Mouse (Mus musculus): ENCODE results near the gene Camk2n1.

Camk2n1 gene

DNA sequence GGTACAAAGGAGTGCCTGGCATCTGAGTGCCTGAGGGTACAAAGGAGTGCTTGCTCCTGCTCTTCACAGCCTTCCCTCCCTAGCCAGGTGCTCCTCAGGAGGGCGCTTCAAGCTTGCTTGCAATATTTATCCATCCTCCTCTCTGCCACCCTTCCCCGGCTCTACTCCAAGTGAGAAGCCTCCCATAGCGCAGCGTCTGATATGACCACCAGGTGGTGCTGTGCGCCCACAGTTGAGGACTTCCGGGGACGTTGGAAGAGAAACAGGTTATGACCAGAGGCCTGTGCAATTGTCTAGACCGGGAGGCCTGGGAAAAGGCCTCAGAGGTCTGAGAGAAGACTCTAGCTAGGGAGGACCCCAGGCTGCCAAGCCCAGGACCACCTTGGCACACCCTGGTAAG lies 6.7 kb upstream of the Camk2n1 start:
- in situ Hi-C loops (cut with MboI), result loop anchor here (10.0 kb wide), 3 partner anchors 117 to 407 kb away; no protein-coding TSS in a partner anchor

DNA sequence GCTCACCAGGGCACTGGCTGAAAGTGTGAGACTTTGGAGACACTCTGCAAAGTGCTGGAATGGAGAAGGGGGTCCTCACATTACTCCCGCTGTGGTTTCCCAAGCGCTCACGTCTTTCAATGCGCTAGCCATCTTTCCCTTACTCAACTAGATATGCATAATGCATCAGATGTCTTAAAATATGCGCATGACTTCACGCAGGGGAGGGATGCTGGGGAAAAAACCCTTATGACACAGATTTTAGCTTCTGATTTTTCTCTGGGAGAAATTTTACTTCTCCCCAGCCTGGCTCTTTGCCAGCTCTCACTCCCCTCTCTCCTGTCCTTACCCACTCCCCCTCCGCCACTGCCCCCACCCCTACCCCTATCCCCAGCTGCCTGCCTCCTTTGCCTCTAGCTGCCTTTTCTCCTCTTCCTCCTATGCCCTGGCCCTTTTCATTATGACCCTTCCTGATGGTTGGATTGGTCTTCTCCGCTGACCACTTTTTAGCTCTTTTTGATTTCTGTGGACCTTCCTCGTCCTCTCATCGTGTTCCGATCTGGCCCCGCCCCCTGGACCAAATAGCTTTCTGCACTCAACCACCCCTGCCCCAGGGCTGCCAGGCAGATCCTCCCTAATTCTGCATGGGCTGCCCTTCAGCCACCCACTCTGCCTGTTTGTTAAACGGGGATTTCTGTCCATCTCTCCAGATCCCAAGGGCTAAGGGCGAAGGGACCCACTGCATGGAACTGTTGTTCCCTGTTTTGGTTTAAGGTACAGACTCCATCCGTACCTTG lies 6.1 kb upstream of the Camk2n1 start:
- in situ Hi-C loops (cut with MboI), result loop anchor here (10.0 kb wide), 3 partner anchors 117 to 407 kb away; no protein-coding TSS in a partner anchor

DNA sequence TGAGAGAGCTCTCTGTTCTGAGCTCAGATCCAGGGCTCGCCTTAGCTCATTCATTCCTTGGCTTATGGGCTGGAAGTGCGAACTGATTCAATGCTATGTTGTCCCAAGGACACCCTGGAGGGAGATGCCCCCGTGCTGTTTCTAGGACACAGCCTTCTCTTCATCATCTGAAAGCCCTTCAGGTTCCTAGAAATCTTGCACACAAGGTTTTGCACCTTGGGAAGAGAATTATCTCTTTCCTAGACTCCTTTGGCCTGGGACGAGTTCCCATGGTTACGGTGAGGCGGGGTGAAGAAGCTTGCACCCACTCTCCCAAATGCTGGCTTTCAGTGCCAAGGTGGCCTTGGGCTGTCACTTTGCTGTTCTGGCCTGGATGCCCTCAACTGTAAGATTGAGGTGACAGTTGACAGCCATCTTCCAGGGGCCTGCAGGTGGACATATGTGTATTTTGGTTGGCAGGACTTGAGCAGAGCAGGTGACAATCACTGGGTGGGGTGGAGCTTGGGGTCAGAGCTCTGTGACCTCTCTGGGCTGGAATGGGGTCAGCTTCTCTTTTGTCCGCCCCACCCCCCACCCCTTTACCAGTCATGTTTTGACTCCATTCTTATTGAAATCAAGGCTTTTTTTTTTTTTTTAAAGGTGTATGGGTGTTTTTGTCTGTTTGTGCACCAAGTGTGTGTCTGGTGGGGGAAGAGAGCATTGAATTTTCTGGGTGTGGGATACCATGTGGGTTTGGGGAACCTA lies 5.1 kb upstream of the Camk2n1 start:
- in situ Hi-C loops (cut with MboI), result loop anchor here (10.0 kb wide), 3 partner anchors 116 to 406 kb away; no protein-coding TSS in a partner anchor

DNA sequence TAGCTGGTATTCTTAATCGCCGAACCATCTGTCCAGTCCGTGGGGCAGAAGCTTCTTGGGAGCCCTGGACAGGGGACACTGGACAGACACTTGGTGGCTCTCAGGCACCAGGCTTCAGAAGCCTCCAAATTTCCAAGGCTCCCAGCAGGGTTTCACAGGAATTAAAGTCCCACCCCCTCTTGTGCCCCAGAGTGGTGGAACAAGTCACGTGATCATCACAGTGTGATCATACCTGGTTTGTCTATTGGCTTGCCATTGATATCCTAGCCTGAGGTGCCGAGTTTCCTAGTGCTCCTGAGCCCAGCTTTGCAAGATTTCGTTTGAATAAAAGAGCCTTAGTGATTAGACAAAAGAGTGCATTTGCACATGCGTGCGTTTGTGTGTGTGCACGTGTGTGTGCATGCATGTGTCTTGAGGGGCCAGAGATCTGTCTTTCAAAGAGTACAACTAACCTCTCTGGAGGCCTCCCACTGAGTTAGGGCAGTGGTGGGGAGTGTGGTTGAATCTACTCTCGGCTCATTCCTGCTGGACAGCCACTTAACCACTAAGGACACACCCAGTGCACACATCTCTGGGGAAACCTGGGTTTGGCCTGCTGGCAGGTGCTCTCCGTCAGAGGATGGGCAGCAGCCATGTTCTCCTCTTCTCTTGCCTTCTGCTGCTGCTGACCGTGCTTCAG lies 4.3 kb upstream of the Camk2n1 start:
- in situ Hi-C loops (cut with MboI), result loop anchor here (10.0 kb wide), 3 partner anchors 115 to 405 kb away; no protein-coding TSS in a partner anchor

DNA sequence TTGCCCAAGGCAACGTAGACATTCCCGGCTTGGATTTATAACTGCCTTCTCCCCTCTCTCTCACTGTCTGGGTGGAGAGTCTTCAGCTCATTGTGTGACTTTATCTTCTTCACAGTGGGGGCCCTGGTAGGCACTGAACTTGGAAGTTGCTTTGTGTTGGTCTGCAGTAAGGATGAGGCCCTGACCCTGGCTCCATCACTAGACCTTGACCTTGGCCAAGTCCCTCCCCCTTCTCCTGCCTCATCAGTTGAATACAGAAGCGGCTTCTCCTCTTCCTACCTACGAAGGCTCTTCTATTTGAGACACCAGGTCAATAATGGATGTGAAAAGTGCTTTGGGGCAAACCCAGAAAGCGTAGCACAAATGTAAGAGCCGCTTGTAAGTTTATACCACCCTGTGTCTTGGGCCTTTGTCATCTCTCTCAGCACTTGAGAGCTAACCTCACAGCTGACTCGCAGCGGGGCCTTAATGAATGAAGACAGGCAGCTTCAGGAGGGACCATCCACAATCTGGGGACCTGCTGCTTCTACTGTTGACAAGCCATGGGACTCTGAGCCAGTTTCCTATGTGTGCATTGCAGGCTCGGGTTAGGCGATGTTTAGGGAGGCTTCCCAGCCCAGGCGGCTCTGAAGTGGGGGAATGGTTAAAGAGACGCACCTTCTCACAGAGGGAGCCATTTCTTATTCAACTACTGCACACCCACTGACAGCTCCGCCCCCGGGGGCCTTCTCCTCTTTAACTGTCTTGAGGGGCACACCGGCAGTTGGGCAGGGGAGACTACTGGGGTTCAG lies 1.6 kb upstream of the Camk2n1 start:
- in situ Hi-C loops (cut with MboI), result no loop called here

DNA sequence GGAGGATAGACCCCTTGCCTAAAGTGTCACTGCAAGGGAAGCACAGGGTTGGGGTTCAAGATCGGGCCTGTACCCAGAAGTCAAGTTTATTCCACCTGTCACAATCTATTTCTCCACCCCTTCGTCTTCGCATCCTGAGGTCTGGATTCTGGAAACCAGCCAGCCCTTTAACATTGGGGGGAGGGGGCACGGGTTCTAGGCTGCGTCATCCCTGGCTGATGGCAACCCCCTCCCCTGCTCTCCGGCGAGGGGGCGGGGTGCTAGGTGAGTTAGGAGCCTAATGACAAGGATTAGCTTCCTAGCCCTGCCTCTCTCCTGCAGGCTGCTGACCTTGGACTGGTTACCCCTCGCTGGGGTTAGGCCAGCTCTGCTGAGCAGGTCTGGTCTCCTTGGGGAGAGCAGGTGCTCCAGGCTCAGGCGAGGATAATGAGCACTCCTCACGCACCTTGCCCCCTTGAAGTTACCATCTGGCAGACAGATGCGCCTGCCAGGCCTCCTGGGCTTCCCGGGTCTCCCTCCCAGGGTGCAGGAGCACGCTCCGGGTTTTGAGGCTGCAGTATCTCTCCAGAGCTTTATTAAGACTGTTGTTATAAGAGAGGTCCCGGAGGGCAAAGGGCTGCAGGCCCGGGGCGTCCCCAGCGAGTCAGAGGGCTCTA lies 889 bp upstream of the Camk2n1 start:
- in situ Hi-C loops (cut with MboI), result no loop called here

DNA sequence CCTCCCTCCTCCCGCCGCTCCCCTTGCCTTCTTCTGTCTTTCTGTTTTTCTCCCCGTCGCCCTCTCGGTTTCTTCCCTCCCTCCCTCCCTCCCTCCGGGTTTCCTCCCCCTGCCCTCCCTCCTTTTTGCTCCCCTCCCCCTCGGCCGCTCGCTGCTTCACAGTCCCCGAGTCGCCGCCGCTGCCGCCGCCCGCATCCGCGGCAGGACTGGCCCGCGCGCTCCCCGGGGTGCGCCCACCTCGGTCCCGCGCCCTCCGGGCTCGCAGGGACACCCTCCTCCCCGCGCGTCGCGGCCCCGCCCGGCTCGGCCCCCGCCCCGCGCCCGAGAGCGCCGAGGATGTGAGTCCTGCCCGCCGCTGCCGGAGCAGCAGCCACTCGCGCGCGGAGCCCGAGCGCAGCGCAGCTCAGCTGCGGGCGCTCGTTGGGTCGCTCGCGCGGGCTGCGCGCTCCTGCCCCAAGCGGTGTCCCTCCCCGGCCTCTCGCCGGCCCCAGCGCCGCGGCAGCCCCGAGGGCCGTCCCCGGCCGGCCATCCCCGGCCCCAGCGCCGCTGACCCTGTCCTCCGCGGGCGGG lies 542 bp downstream of the Camk2n1 start:
- in situ Hi-C loops (cut with MboI), result no loop called here

DNA sequence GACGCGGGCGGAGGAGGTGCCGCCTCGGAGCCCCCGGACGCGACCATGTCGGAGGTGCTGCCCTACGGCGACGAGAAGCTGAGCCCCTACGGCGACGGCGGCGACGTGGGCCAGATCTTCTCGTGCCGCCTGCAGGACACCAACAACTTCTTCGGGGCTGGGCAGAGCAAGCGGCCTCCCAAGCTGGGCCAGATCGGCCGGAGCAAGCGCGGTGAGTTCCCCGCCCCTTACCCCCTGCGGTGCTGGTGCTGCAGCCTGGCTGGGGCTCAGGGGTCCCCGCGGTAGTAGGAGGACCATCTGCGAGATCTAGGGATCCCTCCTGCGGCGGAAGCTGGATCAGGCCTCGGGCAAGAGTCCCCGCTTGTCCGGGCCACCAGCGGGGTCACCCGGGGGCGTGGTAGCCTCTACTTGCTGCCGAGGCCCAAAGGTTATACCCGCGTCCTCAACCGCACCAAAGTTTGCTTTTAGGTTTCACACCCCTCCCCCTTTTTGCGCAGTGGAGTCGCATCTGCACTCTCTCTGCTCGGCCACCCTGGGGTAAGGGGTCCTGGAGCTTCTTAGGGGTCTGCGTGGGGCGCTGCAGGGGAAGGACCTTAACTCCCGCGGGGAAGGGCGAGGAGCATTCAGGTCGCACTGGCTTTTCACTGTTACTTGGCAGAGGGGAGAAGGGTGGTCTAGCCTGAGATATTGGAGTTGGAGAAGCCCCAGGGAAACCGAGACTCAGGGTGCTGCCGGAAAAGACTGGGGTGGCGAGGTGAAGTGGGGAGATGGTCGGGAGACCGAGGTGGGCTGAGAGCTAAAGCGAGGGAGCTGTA lies 1.2 kb downstream of the Camk2n1 start:
- in situ Hi-C loops (cut with MboI), result no loop called here

DNA sequence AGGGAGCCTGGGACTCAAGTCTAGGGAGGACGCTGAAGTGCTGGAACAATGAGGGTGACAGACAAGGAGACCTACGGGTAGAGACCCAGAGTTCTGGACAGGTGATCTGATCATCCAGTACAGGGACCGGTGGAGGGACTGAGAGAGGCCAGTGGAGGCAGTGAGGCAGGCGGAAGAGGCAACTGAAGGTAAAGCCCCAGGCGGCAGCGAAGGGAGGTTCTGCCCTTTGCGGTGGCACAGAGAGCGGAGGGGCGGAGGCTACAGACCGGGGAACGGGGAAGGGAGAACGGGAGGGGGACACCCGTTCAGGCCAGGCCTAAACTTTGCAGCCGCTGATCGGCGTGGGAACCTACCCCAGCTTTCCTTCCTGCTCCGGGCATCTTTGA lies 1.8 kb downstream of the Camk2n1 start:
- in situ Hi-C loops (cut with MboI), result no loop called here

DNA sequence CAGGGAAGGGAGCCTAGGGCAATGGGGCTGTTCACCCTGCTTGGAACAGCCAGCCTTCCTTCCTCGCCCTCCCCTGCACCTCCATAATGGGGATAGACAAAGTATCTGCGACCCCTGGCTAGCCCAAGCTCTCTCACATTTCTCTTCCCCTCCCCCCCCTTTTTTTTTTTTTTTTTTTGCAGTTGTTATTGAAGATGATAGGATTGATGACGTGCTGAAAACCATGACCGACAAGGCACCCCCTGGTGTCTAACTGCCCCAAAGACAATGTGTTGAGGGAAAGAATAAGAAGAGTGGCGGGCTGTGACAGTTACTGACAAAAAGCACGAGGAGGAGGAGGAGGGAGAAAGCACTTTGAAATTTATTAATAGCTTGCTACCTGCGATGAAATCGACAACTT lies 2.4 kb downstream of the Camk2n1 start:
- in situ Hi-C loops (cut with MboI), result no loop called here

DNA sequence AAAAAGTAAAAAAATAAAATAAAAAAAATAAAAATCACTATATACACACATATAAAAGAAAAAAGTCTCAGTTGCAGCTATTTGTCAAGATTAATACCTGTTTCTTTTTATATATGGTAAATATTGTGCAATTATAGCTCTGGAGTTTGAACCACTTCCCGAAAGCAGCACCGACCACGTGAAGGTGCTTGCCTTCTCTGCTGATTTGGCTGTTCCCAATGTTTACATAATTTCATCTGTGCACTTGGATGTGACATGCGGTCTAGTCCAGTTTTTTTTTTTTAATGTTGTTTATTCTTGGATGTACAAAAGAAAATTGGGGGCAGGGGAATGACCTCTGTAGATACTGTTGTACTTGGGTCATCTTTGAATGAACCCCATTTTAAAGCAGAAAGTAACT lies 3.0 kb downstream of the Camk2n1 start:
- in situ Hi-C loops (cut with MboI), result no loop called here

DNA sequence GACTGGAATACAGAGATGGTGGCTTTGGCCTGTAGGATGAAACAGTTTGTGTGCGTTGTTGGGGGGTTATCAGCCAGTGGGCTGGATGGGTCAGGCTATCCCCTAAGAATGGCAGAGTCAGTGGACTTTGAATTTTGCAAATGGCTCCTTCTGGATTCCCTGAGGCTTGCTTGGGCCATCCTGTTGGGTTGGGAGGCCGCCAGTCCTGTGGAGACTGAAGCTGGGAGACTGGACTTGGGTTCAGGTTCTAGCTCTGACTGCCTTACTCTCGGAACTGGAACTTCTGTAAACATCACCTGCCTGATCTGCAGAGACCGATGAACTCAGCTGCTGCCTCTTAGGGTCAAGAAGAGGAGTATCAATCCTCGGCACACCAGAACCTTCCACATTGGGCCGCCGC lies 4.1 kb downstream of the Camk2n1 start:
- in situ Hi-C loops (cut with MboI), result no loop called here

DNA sequence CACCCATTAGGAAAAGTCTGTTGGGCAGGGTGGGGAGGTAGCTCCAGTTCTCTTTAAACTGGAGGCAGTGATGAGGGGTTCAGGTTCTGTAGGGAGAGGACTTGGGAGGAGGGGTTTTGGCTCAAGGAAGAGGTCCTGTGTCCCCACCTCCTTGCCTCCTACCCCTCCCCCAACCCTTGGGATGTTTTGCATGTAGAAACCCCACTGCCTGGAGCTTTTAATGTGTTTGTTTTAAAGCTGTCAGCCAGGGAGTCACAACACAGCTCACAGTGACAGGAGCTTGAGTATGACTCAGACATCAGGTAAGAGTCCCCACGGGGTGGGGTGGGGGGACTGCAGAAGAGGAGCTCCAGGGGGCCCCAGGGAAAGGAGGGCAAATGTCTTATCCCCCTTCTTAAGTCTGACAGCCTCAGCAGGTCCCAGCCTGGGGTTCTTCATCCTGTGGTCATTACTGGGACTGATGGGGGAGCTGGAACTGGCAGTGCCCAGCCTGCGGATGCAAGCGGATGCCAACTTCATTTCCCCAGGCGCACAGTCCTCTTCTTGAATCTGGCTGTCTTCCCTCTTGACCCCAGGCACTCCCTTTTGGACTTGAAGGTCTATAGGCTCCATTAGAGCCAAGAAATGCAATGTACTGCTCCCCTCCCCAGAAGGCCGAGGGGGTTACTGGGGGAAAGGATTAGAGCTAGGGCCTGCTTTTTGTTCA lies 4.8 kb downstream of the Camk2n1 start:
- in situ Hi-C loops (cut with MboI), result no loop called here

DNA sequence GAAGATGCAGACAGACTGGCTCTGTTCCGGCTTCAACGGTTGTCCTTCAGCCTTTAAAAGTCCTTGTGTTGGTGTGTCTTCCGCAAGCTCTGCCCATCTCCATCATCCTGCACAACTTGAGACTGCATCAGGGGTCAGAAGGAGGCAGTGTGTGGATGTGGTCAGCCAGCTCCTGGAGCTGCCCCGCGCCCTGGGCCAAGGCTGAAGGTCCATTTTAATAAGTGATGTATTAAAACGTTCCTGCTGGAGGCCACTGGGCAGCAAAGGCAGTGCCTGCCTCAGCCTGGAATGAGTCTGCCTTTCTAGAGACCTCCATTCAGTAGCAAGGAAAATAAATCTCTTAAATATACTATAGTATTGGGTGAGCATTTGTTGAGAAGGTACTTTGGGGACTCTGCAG lies 5.7 kb downstream of the Camk2n1 start:
- in situ Hi-C loops (cut with MboI), result no loop called here

DNA sequence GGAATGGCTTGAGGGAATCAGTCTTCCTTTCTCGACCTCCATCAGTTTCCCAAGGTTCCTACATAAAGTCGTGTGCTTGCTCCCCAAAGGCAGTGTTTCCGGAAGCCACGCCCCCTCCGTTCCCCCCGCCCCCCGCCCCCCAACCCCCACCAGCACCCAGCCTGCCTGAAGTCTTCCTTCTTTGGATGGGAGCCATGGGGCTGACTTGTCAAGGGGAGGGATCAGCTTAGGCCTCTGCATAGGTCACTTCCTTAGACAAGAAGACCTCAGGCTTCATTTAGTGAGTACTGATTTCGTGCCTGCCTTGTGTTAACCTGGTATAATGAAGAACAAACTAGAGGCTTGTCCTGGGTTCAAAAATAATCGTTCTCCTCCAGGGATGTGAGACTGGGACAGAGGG lies 6.8 kb downstream of the Camk2n1 start:
- in situ Hi-C loops (cut with MboI), result no loop called here

DNA sequence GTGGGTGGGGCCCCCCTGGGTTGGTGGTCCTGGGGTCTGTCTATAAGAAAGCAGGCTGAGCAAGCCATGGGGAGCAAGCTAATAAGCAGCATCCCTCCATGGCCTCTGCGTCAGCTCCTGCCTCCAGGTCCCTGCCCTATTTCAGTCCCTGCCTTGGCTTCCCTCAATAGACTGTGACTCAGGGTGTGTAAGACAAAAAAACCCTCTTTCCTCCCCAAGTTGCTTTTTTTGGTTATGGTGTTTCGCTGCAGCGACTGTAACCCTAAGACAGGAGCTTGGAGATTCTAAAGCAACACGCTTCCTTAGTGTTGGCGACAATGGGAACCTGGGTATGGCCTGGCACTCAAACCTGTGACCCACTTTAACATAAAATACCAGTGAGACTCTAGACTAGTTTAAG lies 7.4 kb downstream of the Camk2n1 start:
- in situ Hi-C loops (cut with MboI), result no loop called here

DNA sequence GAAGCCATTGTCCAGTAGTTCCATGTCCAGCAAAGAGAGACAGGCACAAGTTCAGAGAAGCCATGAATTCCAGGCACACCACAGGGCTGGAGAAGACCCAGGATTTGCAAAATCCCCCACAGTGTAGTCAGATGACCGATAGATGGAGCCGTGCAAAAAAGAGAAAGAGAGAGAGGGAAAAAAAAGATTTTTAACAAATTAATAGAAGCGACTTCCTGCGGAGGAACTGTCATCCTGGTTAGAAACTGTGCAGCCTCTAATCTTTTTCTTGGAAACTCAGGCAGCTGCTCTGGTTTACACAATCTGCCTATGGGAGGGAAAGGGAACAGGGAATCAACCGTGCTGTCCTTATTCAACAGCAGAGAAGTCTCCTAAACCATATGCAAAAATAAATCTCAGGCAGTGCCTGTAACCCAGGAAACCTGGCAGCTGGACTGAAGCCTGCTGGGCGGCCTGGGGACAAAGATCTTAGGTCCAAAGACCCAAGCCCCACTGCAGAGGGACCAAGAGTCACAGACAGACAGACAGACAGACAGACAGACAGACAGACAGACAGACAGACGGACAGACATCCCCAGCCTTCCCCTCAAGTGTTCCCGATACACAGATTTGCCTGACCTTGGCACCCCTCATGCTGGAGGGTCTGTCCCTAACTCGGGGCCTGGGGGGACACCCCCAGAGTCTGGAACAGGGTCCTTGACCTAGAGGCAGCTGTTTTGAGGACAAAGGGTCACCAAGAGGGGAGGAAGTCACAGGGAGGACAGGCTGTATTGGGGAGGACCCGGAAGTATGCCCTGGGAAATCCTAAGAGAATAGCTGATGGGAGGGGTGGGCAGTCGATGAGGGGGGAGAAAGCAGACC lies 9.1 kb downstream of the Camk2n1 start:
- in situ Hi-C loops (cut with MboI), result no loop called here

DNA sequence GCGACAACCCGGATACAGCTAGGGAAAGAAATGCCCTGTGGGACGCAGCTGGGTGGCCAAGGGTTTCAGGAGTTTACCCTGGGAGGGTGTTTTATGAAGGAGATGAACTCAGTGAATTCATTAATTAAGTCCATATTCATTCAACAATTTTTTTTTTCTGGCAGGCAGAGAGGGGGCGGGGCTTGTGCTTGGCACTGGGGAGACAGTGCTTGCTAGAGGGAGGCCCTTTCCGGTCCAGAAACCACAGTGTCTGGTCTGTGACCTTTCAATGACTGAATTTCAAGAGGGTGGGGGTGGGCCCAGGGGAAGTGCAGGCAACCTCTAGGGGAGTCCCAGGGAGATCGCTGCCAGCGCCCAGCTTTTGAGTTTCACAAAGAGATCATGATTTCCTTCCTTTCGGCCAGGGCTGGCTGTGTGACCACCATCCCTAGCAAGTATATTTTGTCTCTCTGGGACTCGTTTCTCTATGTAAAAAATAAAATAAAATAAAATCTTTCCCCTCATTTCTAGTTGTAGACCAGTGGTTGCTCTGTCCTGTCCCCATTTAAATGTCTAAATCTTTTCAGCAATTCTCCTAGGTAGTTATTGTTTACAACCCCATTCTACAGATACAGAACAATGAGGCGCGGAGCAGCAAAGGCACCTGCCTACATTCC lies 9.8 kb downstream of the Camk2n1 start:
- in situ Hi-C loops (cut with MboI), result no loop called here
